Mouse (Mus musculus): ENCODE results near the gene Nsmce3.

DNA sequence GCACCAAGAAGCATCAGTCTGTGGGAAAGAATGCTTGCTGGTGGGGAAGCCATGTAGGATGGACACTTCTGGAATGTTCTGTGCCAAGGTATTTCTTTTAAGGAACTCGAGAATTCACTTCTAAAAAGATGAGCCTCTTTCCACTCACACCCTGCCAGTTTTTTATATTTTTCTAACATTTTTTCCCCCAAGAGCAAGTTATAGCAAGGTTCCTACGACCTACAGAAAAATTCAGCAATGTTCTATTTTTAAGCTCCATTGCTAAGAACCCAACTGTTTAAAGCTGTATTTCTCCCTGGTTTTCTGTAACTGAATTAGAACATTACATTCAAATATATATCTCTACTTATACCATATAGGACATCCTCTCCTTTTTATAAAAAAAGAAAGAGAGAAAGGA lies 39.1 kb upstream of the Nsmce3 start:
- no peak for TF ChIP-seq CTCF (IDR thresholded peaks at IDR 0.05; ENCODE audit: low read depth, low read length)
- TF ChIP-seq POLR2A (IDR thresholded peaks at IDR 0.05; ENCODE audit: insufficient read depth, low read length), result no peak
- TF ChIP-seq EP300 (IDR thresholded peaks at IDR 0.05; ENCODE audit: insufficient read depth, low read depth, low read length), result no peak

Data from ES-Bruce4 (cell line).